Comparison of ENCODE assay signal across 15 mouse cellular contexts in genomic region chr7:16240281-16240977, GRCm38 (mm10). TPM values are rescaled to one million over a fixed set of nuclear protein-coding genes. Genes with fewer than 3 reads are reported as not detected.
DNase-seq lines count a peak whose midpoint lies in the region; ATAC-seq and TF ChIP-seq lines count a peak whose summit lies in the region.
"Had no signal": no experiment of that assay in that cellular context is flagged by ENCODE, and none has a peak within 500 bp of the region (broad histone marks: within the 10 kb centered on the region; RNA-seq: fewer than 3 reads in every experiment).

No protein-coding gene starts in this region.

- no peak for DNase-seq in heart, adult 11 months
- DNase-seq in MEL (ENCODE audit: low read depth, low spot score) = peak; percentile 79
- no peak for DNase-seq in hindbrain, embryonic 11.5 days (ENCODE audit: low spot score)
- DNase-seq in cerebellum, postnatal 14 days = no peak
- no peak for DNase-seq in ovary, adult 18-20 months (ENCODE audit: low spot score)
- DNase-seq: kidney, adult 9 months; right cerebral cortex, postnatal 4 days had no signal

- TF ChIP-seq EP300 in MEL (IDR thresholded peaks at IDR 0.05; ENCODE audit: low read depth in 1 of 2, low read length in 2 of 2) = peak; percentile 73 to 84

- 0 out of 2 replicates have a peak, but pooled peaks cover 3% of the 10 kb centered on the region for H3K4me1 ChIP-seq in heart, embryonic 11.5 days (ENCODE audit: control insufficient read depth, insufficient read depth, low read length)
- H3K4me1 ChIP-seq in MEL (ENCODE audit: control insufficient read depth in 1 of 2, insufficient read depth in 2 of 2, low read length in 2 of 2) = peaks cover 3 to 21% of the 10 kb centered on the region in 2 experiments; a peak in 3 of 4 replicates
- H3K4me1 ChIP-seq in liver, embryonic 16.5 days (ENCODE audit: control insufficient read depth, low read depth, low read length) = peaks cover 42% of the 10 kb centered on the region
- no peaks in the 10 kb centered on the region for H3K4me1 ChIP-seq in hindbrain, embryonic 11.5 days (replicated peaks; ENCODE audit: control insufficient read depth, insufficient read depth, low read length)
- H3K4me1 ChIP-seq: forebrain, embryonic 10.5 days; limb, embryonic 12.5 days had no signal

- no peak overlapping the region for H3K27ac ChIP-seq in heart, embryonic 11.5 days (ENCODE audit: low read depth, low read length)
- H3K27ac ChIP-seq in MEL (ENCODE audit: control insufficient read depth, low read depth, low read length) = peak overlapping the region; percentile 73
- H3K27ac ChIP-seq in liver, embryonic 16.5 days (ENCODE audit: low read length) = peak overlapping the region; percentile 84
- no peak overlapping the region for H3K27ac ChIP-seq in hindbrain, embryonic 11.5 days (ENCODE audit: low read depth, low read length)
- H3K27ac ChIP-seq: forebrain, embryonic 10.5 days; hindbrain, postnatal 0 days; limb, embryonic 12.5 days had no signal

- WGBS in heart, embryonic 11.5 days (ENCODE audit: insufficient replicate concordance) = 62% methylated on average over 7 of the region's 7 CpGs
- WGBS in liver, embryonic 16.5 days (ENCODE audit: insufficient replicate concordance) = 34% methylated on average over 7 of the region's 7 CpGs
- WGBS in hindbrain, embryonic 11.5 days = 78% methylated on average over 7 of the region's 7 CpGs

- no peak overlapping the region for H3K4me3 ChIP-seq in heart, embryonic 11.5 days (ENCODE audit: low read depth, low read length)
- H3K4me3 ChIP-seq in MEL (ENCODE audit: control insufficient read depth in 1 of 2, insufficient read depth in 1 of 2, low read depth in 2 of 2, low read length in 2 of 2) = peak overlapping the region; percentile 49 to 54
- H3K4me3 ChIP-seq in liver, embryonic 16.5 days (ENCODE audit: low read depth, low read length) = peak overlapping the region; percentile 45
- H3K4me3 ChIP-seq in hindbrain, embryonic 11.5 days (ENCODE audit: low read depth, low read length) = no peak overlapping the region
- H3K4me3 ChIP-seq: forebrain, embryonic 10.5 days; limb, embryonic 12.5 days had no signal

- no peaks in the 10 kb centered on the region for H3K27me3 ChIP-seq in heart, embryonic 11.5 days (ENCODE audit: control insufficient read depth, insufficient read depth, low read length)
- no peaks in the 10 kb centered on the region for H3K27me3 ChIP-seq in MEL (ENCODE audit: control insufficient read depth in 1 of 2, insufficient read depth in 2 of 2, low read length in 2 of 2)
- H3K27me3 ChIP-seq in liver, embryonic 16.5 days (ENCODE audit: control insufficient read depth, insufficient read depth, low read depth, low read length) = no peaks in the 10 kb centered on the region
- H3K27me3 ChIP-seq in hindbrain, embryonic 11.5 days (ENCODE audit: control insufficient read depth, insufficient read depth, low read length) = no peaks in the 10 kb centered on the region
- H3K27me3 ChIP-seq: limb, embryonic 12.5 days had no signal

- no peaks in the 10 kb centered on the region for H3K9me3 ChIP-seq in heart, embryonic 11.5 days (replicated peaks; ENCODE audit: control insufficient read depth, low read length)
- no peaks in the 10 kb centered on the region for H3K9me3 ChIP-seq in MEL (replicated peaks; ENCODE audit: insufficient read depth, low read length)
- no peaks in the 10 kb centered on the region for H3K9me3 ChIP-seq in liver, embryonic 16.5 days (replicated peaks; ENCODE audit: control insufficient read depth, low read length)
- no peaks in the 10 kb centered on the region for H3K9me3 ChIP-seq in hindbrain, embryonic 11.5 days (ENCODE audit: control insufficient read depth, low read length)
- H3K9me3 ChIP-seq: forebrain, embryonic 10.5 days; limb, embryonic 12.5 days had no signal

- H3K9ac ChIP-seq in heart, embryonic 11.5 days (ENCODE audit: low read depth, low read length) = no peak overlapping the region
- peak overlapping the region; percentile 69 for H3K9ac ChIP-seq in MEL (ENCODE audit: control insufficient read depth, low read depth, low read length, poor library complexity, severe bottlenecking)
- peak overlapping the region; percentile 59 for H3K9ac ChIP-seq in liver, embryonic 16.5 days (ENCODE audit: low read depth, low read length)
- no peak overlapping the region for H3K9ac ChIP-seq in hindbrain, embryonic 11.5 days (ENCODE audit: low read depth, low read length)
- H3K9ac ChIP-seq: limb, embryonic 12.5 days had no signal

- TF ChIP-seq CTCF in MEL (IDR thresholded peaks at IDR 0.05 in 2 of 3, conservative IDR thresholded peaks at IDR 0.05 in 1 of 3; ENCODE audit: control insufficient read depth in 1 of 3, insufficient read depth in 1 of 3, low read depth in 2 of 3, low read length in 3 of 3, poor library complexity in 1 of 3, severe bottlenecking in 1 of 3) = no peak

- no peaks in the 10 kb centered on the region for H3K79me2 ChIP-seq in MEL (ENCODE audit: control insufficient read depth, insufficient read depth, low read length, poor library complexity)

- peak overlapping the region; percentile 41; the same call in 1 of the 2 replicates for H3K4me2 ChIP-seq in heart, embryonic 11.5 days
- peak overlapping the region; percentile 47 for H3K4me2 ChIP-seq in liver, embryonic 16.5 days (ENCODE audit: low read depth, low read length)
- no peak overlapping the region for H3K4me2 ChIP-seq in hindbrain, embryonic 11.5 days (replicated peaks; ENCODE audit: low read depth, low read length)
- H3K4me2 ChIP-seq: limb, embryonic 12.5 days had no signal

- no peaks in the 10 kb centered on the region for H3K36me3 ChIP-seq in heart, embryonic 11.5 days (ENCODE audit: control insufficient read depth, insufficient read depth, low read length)
- peaks cover 0 to 17% of the 10 kb centered on the region in 2 experiments; a peak in 2 of 4 replicates for H3K36me3 ChIP-seq in MEL (ENCODE audit: control insufficient read depth in 1 of 2, insufficient read depth in 2 of 2, low read length in 2 of 2)
- H3K36me3 ChIP-seq in liver, embryonic 16.5 days (ENCODE audit: control insufficient read depth, insufficient read depth) = no peaks in the 10 kb centered on the region; the same call in 1 of the 2 replicates
- no peaks in the 10 kb centered on the region for H3K36me3 ChIP-seq in hindbrain, embryonic 11.5 days (ENCODE audit: control insufficient read depth, insufficient read depth, low read length)
- H3K36me3 ChIP-seq: forebrain, embryonic 10.5 days; limb, embryonic 12.5 days had no signal

- no peak for TF ChIP-seq POLR2A in MEL (IDR thresholded peaks at IDR 0.05; ENCODE audit: control insufficient read depth in 1 of 2, insufficient read depth in 1 of 2, low read depth in 1 of 2, low read length in 2 of 2, poor library complexity in 1 of 2)

- ATAC-seq in heart, embryonic 11.5 days (replicated peaks; ENCODE audit: insufficient number of reproducible peaks, low FRiP score, low TSS enrichment) = peak; percentile 38; the same call in 1 of the 2 replicates
- ATAC-seq in erythroblast, adult 5-6 weeks (replicated peaks; ENCODE audit: low FRiP score, poor library complexity, severe bottlenecking) = peak; percentile 50; the same call in 1 of the 2 replicates
- peak; percentile 87 for ATAC-seq in liver, embryonic 16.5 days (ENCODE audit: low read depth)
- ATAC-seq in hindbrain, embryonic 11.5 days (ENCODE audit: low FRiP score) = no peak
- ATAC-seq: hindbrain, postnatal 0 days; midbrain, embryonic 16.5 days had no signal

- no peak for TF ChIP-seq RAD21 in MEL (IDR thresholded peaks at IDR 0.05; ENCODE audit: low read depth, low read length)

RNA-seq across cellular contexts. Expression of gene C5ar2, which starts 3.5 kb away (rescaled TPM):
- 0.21 and 0.34 TPM in 2 replicates for polyA plus RNA-seq in heart, embryonic 11.5 days (2014; fragmentation: Nextera tagmentation; extraction: Ambion mirVana)
- total RNA-seq in MEL (2012; rRNA removed) = 0.92 and 1.7 TPM in 2 replicates
- polyA plus RNA-seq in MEL (2012; ENCODE audit: insufficient read depth in 1 of 2, insufficient read length in 2 of 2, low read depth in 1 of 2, low replicate concordance in 2 of 2, missing spikeins in 1 of 2) = under 1 TPM in 1 of 2 experiments, not detected in 1; 0.49 TPM
- 3.3 and 6.3 TPM in 2 replicates for total RNA-seq in erythroblast, adult 5-6 weeks (2015; ENCODE audit: low replicate concordance)
- 1.7 and 3.1 TPM in 2 replicates for total RNA-seq in erythroblast, adult 5-6 weeks (2017; ENCODE audit: low replicate concordance)
- polyA plus RNA-seq in liver, embryonic 16.5 days (2015; fragmentation: Nextera tagmentation; extraction: Ambion mirVana) = 0.98 and 1.0 TPM in 2 replicates
- 0.04 and 0.11 TPM in 2 replicates for polyA plus RNA-seq in hindbrain, embryonic 11.5 days (2014; fragmentation: Nextera tagmentation; extraction: Ambion mirVana)
- total RNA-seq: hindbrain, postnatal 0 days had no signal
- polyA plus RNA-seq: limb, embryonic 12.5 days; neural tube, embryonic 11.5 days had no signal

RNA-seq across cellular contexts. Expression of gene Dhx34, which starts 18.6 kb away (rescaled TPM):
- polyA plus RNA-seq in heart, embryonic 11.5 days (2014; fragmentation: Nextera tagmentation; extraction: Ambion mirVana) = 7.4 and 7.8 TPM in 2 replicates
- 5.8 and 6.0 TPM in 2 replicates for total RNA-seq in MEL (2012; rRNA removed)
- polyA plus RNA-seq in MEL (2012; ENCODE audit: insufficient read depth in 1 of 2, insufficient read length in 2 of 2, low read depth in 1 of 2, low replicate concordance in 2 of 2, missing spikeins in 1 of 2) = 10 to 100 TPM in 1 of 2 experiments, not detected in 1; 13.6 TPM
- 1.5 and 13.1 TPM in 2 replicates for total RNA-seq in erythroblast, adult 5-6 weeks (2015; ENCODE audit: low replicate concordance)
- total RNA-seq in erythroblast, adult 5-6 weeks (2017; ENCODE audit: low replicate concordance) = 1.0 and 3.1 TPM in 2 replicates
- 4.9 and 6.7 TPM in 2 replicates for polyA plus RNA-seq in liver, embryonic 16.5 days (2015; fragmentation: Nextera tagmentation; extraction: Ambion mirVana)
- polyA plus RNA-seq in hindbrain, embryonic 11.5 days (2014; fragmentation: Nextera tagmentation; extraction: Ambion mirVana) = 7.9 and 9.1 TPM in 2 replicates

RNA-seq across cellular contexts. Expression of gene C5ar1, which starts 18.9 kb away (rescaled TPM):
- 0.74 and 1.5 TPM in 2 replicates for polyA plus RNA-seq in heart, embryonic 11.5 days (2014; fragmentation: Nextera tagmentation; extraction: Ambion mirVana)
- not detected in 2 replicates for total RNA-seq in MEL (2012; rRNA removed)
- not detected for polyA plus RNA-seq in MEL (2012; ENCODE audit: insufficient read depth in 1 of 2, insufficient read length in 2 of 2, low read depth in 1 of 2, low replicate concordance in 2 of 2, missing spikeins in 1 of 2)
- 7.7 and 15.7 TPM in 2 replicates for total RNA-seq in erythroblast, adult 5-6 weeks (2015; ENCODE audit: low replicate concordance)
- total RNA-seq in erythroblast, adult 5-6 weeks (2017; ENCODE audit: low replicate concordance) = 2.6 and 7.1 TPM in 2 replicates
- 4.0 and 4.6 TPM in 2 replicates for polyA plus RNA-seq in liver, embryonic 16.5 days (2015; fragmentation: Nextera tagmentation; extraction: Ambion mirVana)
- 0.46 and 1.3 TPM in 2 replicates for polyA plus RNA-seq in hindbrain, embryonic 11.5 days (2014; fragmentation: Nextera tagmentation; extraction: Ambion mirVana)

RNA-seq across cellular contexts. Expression of gene Inafm1, which starts 33.0 kb away (rescaled TPM):
- 6.6 and 6.7 TPM in 2 replicates for polyA plus RNA-seq in heart, embryonic 11.5 days (2014; fragmentation: Nextera tagmentation; extraction: Ambion mirVana)
- total RNA-seq in MEL (2012; rRNA removed) = 38.0 and 50.7 TPM in 2 replicates
- 10 to 100 TPM in 1 of 2 experiments, not detected in 1; 87.6 TPM for polyA plus RNA-seq in MEL (2012; ENCODE audit: insufficient read depth in 1 of 2, insufficient read length in 2 of 2, low read depth in 1 of 2, low replicate concordance in 2 of 2, missing spikeins in 1 of 2)
- total RNA-seq in erythroblast, adult 5-6 weeks (2015; ENCODE audit: low replicate concordance) = not detected in 2 replicates
- 2.0 and 4.3 TPM in 2 replicates for total RNA-seq in erythroblast, adult 5-6 weeks (2017; ENCODE audit: low replicate concordance)
- 3.5 and 4.4 TPM in 2 replicates for polyA plus RNA-seq in liver, embryonic 16.5 days (2015; fragmentation: Nextera tagmentation; extraction: Ambion mirVana)
- polyA plus RNA-seq in hindbrain, embryonic 11.5 days (2014; fragmentation: Nextera tagmentation; extraction: Ambion mirVana) = 11.0 and 13.8 TPM in 2 replicates

RNA-seq across cellular contexts. Expression of gene Ccdc9, which starts 46.2 kb away (rescaled TPM):
- polyA plus RNA-seq in heart, embryonic 11.5 days (2014; fragmentation: Nextera tagmentation; extraction: Ambion mirVana) = 11.3 and 16.4 TPM in 2 replicates
- total RNA-seq in MEL (2012; rRNA removed) = 57.4 and 63.6 TPM in 2 replicates
- polyA plus RNA-seq in MEL (2012; ENCODE audit: insufficient read depth in 1 of 2, insufficient read length in 2 of 2, low read depth in 1 of 2, low replicate concordance in 2 of 2, missing spikeins in 1 of 2) = 10 to 100 TPM in 1 of 2 experiments, not detected in 1; 97.1 TPM
- 2.5 and 9.4 TPM in 2 replicates for total RNA-seq in erythroblast, adult 5-6 weeks (2015; ENCODE audit: low replicate concordance)
- total RNA-seq in erythroblast, adult 5-6 weeks (2017; ENCODE audit: low replicate concordance) = 17.7 and 30.0 TPM in 2 replicates
- 9.0 and 10.9 TPM in 2 replicates for polyA plus RNA-seq in liver, embryonic 16.5 days (2015; fragmentation: Nextera tagmentation; extraction: Ambion mirVana)
- 18.2 and 19.2 TPM in 2 replicates for polyA plus RNA-seq in hindbrain, embryonic 11.5 days (2014; fragmentation: Nextera tagmentation; extraction: Ambion mirVana)

Comparison
In these comparisons a context has a peak if more than half of its experiments do, and no peak if none do; other contexts are left out.
1. H3K27ac ChIP-seq: peak in MEL (single experiment) and liver, embryonic 16.5 days (single experiment); none in heart, embryonic 11.5 days (single experiment) and hindbrain, embryonic 11.5 days (single experiment).
2. H3K4me3 ChIP-seq: peak in MEL (2 of 2) and liver, embryonic 16.5 days (single experiment); none in heart, embryonic 11.5 days (single experiment) and hindbrain, embryonic 11.5 days (single experiment).
3. H3K9ac ChIP-seq: peak in MEL (single experiment) and liver, embryonic 16.5 days (single experiment); none in heart, embryonic 11.5 days (single experiment) and hindbrain, embryonic 11.5 days (single experiment).